Mouse (Mus musculus): ENCODE results near the gene Tmem108. TPM values are rescaled to one million over a fixed set of nuclear protein-coding genes. Genes with fewer than 3 reads are reported as not detected.

Gene Tmem108
- 0.47 TPM for polyA plus RNA-seq (2014; fragmentation: Illumina TruSeq; extraction: RNeasy Lipid Tissue Mini Kit (QIAGEN cat#74804); ENCODE audit: low read depth, low replicate concordance)

GRCm38 (mm10) chr9:103761647-103762084 lies at the start of gene Tmem108:
Gene Tmem108 (minus strand): TSS chr9:103761837.

GRCm38 (mm10) chr9:103480044-103480576 lies 281.5 kb downstream of the Tmem108 start, which contains the start of gene Bfsp2:
Gene Bfsp2 (minus strand): TSS chr9:103480420.

Other genes with a start within 250 kb of the Tmem108 start
- gene Nphp3, start 240.7 kb upstream of the Tmem108 start, polyA plus RNA-seq (2014; fragmentation: Illumina TruSeq; extraction: RNeasy Lipid Tissue Mini Kit (QIAGEN cat#74804); ENCODE audit: low read depth, low replicate concordance), result 5.9 TPM

All from sigmoid colon, adult 10 weeks (tissue).